Mouse (Mus musculus): ENCODE results near the gene Serpinb1a. TPM values are rescaled to one million over a fixed set of nuclear protein-coding genes. Genes with fewer than 3 reads are reported as not detected.
A peak's percentile ranks its signal among the peaks of the same experiment; 100 is the strongest.

Serpinb1a gene
- total and polyA plus RNA-seq, 2 experiments, result 5.1 to 11.2 TPM

DNA sequence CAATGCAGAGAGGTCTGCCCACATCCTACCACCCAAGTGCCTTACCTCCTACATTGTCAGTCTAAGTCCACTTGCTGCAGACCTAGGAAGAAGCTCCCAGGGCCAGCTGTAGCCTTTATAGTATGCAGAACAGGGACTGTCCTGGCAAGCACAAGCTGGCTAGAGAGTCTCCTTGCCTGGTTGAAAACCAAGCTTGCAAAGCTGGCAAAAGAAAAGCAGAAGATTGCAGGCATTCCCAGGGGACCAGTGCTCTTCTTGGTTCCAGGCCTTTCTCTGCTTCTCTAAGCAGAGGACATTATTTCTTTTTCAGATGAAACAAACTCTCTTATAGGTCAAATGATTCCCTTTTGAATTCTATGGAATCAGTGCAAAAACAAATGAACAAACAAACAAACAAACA lies 12.5 kb upstream of the Serpinb1a start:
- DNase-seq (ENCODE audit: extremely low read depth, low read depth, low spot score), result no peak
- Histone ChIP-seq H3K27me3 (ENCODE audit: control insufficient read depth, insufficient read depth, low read length) (no peaks in the 10 kb centered on the region), H3K27ac (replicated peaks; ENCODE audit: insufficient read depth, low read depth, low read length) (no peak overlapping the region), H3K79me2 (ENCODE audit: control insufficient read depth, insufficient read depth, low read length) (no peaks in the 10 kb centered on the region), H3K9ac (ENCODE audit: low read depth, low read length) (no peak overlapping the region), H3K4me1 (ENCODE audit: control insufficient read depth, insufficient read depth, low read length) (no peaks in the 10 kb centered on the region), H3K4me3 (ENCODE audit: insufficient read depth, low read depth, low read length) (no peak overlapping the region), H3K36me3 (ENCODE audit: control insufficient read depth, insufficient read depth, low read length) (no peaks in the 10 kb centered on the region)
- TF ChIP-seq POLR2A (IDR thresholded peaks at IDR 0.05; ENCODE audit: extremely low read depth, insufficient read depth, low read length) (no peak), CTCF (IDR thresholded peaks at IDR 0.05; ENCODE audit: low read depth, low read length) (no peak)

DNA sequence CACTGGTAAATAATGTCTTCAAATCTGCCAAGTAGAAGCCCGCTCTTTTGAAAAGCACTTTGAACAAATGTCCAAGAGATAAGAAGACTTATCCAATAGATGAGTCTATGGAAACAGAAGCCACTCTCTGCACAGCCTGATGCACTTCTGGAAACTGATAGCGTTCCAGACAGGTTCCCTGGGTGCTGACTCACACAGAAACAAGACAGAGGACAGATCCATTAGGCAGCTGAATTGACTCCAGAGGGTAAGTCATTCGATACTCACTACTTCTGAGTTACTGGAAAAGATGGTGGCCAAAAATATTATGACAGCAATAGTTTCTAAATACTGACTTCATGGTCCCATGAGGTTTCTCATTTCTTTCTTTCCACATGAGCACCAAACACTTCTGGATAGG lies 9.8 kb upstream of the Serpinb1a start:
- Histone ChIP-seq H3K4me3 (ENCODE audit: insufficient read depth, low read depth, low read length) (no peak overlapping the region), H3K4me1 (ENCODE audit: control insufficient read depth, insufficient read depth, low read length) (no peaks in the 10 kb centered on the region), H3K27me3 (ENCODE audit: control insufficient read depth, insufficient read depth, low read length) (no peaks in the 10 kb centered on the region), H3K27ac (replicated peaks; ENCODE audit: insufficient read depth, low read depth, low read length) (no peak overlapping the region), H3K36me3 (ENCODE audit: control insufficient read depth, insufficient read depth, low read length) (no peaks in the 10 kb centered on the region), H3K9ac (ENCODE audit: low read depth, low read length) (no peak overlapping the region), H3K79me2 (ENCODE audit: control insufficient read depth, insufficient read depth, low read length) (no peaks in the 10 kb centered on the region)
- TF ChIP-seq CTCF (IDR thresholded peaks at IDR 0.05; ENCODE audit: low read depth, low read length), result no peak
- no peak for TF ChIP-seq POLR2A (IDR thresholded peaks at IDR 0.05; ENCODE audit: extremely low read depth, insufficient read depth, low read length)
- WGBS, result 80% methylated on average over 3 of the region's 3 CpGs
- DNase-seq (ENCODE audit: extremely low read depth, low read depth, low spot score), result no peak

DNA sequence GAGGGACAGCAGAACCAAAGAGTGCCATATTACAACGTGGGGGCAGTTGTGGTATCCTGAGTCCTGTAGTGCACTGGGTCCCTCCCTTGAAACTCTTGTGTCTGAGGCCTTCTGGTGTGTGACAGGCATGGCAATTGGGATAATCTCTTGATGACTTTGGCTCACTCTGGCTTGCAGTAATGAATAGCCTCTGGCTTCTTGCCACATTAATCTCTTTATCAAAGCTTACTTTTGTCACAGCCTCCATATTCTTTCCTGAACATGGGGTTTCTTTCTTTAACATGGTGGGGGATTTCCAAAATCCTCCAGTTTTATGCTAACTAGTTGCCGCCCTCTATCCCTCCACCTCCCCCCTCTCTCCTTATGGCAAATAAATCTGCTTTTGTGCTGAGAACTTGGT lies 2.1 kb upstream of the Serpinb1a start:
- Histone ChIP-seq H3K4me3 (ENCODE audit: insufficient read depth, low read depth, low read length) (no peak overlapping the region), H3K4me1 (ENCODE audit: control insufficient read depth, insufficient read depth, low read length) (peaks cover 5% of the 10 kb centered on the region), H3K36me3 (ENCODE audit: control insufficient read depth, insufficient read depth, low read length) (no peaks in the 10 kb centered on the region), H3K27ac (replicated peaks; ENCODE audit: insufficient read depth, low read depth, low read length) (no peak overlapping the region), H3K9ac (ENCODE audit: low read depth, low read length) (no peak overlapping the region), H3K79me2 (ENCODE audit: control insufficient read depth, insufficient read depth, low read length) (no peaks in the 10 kb centered on the region), H3K27me3 (ENCODE audit: control insufficient read depth, insufficient read depth, low read length) (no peaks in the 10 kb centered on the region)
- no peak for DNase-seq (ENCODE audit: extremely low read depth, low read depth, low spot score)
- 89% methylated on average over 2 of the region's 2 CpGs for WGBS
- TF ChIP-seq POLR2A (IDR thresholded peaks at IDR 0.05; ENCODE audit: extremely low read depth, insufficient read depth, low read length) (no peak), CTCF (IDR thresholded peaks at IDR 0.05; ENCODE audit: low read depth, low read length) (no peak)

DNA sequence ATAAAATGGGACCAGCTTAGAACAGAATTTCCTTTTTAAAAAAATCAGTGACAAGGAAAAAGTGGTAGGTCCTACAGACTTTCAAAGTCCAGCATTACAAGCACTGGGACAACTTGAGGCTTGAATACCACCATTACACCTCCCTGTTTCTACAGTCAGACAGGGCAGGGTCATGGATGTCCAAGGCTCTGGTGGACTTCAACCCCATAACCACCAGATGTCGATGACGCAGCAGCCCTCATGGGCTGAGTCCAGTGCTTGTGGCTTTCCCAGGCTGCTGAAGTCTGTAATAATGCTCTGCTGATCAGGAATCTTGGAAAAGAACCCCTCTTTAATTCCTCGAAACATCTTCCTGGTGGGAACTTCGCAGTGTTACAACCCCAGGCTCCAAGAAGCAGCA lies 1.6 kb upstream of the Serpinb1a start:
- 80% methylated on average over 4 of the region's 4 CpGs for WGBS
- H3K27me3 ChIP-seq (ENCODE audit: control insufficient read depth, insufficient read depth, low read length), result no peaks in the 10 kb centered on the region
- peaks cover 5% of the 10 kb centered on the region for H3K4me1 ChIP-seq (ENCODE audit: control insufficient read depth, insufficient read depth, low read length)
- no peak overlapping the region for H3K9ac ChIP-seq (ENCODE audit: low read depth, low read length)
- no peaks in the 10 kb centered on the region for H3K79me2 ChIP-seq (ENCODE audit: control insufficient read depth, insufficient read depth, low read length)
- no peaks in the 10 kb centered on the region for H3K36me3 ChIP-seq (ENCODE audit: control insufficient read depth, insufficient read depth, low read length)
- H3K4me3 ChIP-seq (ENCODE audit: insufficient read depth, low read depth, low read length), result no peak overlapping the region
- no peak for TF ChIP-seq CTCF (IDR thresholded peaks at IDR 0.05; ENCODE audit: low read depth, low read length)
- no peak for TF ChIP-seq POLR2A (IDR thresholded peaks at IDR 0.05; ENCODE audit: extremely low read depth, insufficient read depth, low read length)
- DNase-seq (ENCODE audit: extremely low read depth, low read depth, low spot score), result peak; percentile 19
- H3K27ac ChIP-seq (replicated peaks; ENCODE audit: insufficient read depth, low read depth, low read length), result no peak overlapping the region

DNA sequence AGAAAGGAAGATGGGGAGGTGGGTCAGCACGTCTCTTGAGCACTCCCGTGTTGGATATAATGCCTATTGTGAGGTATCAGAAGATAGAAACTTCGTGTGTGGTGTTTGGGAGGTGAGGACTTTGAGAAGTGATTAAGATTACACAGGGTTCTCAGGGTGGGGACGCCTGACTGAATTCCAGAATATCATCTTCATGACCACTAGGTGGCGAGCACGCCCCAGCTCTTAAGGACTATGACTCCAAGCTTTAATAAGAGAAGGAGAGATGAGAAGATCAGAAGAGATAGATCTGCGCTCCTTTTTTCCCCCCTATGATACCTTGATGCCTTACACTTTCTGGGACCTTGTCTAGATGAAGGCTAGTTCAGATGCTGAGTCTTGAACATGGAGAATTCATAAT lies 982 bp upstream of the Serpinb1a start:
- Histone ChIP-seq H3K79me2 (ENCODE audit: control insufficient read depth, insufficient read depth, low read length) (no peaks in the 10 kb centered on the region), H3K4me3 (ENCODE audit: insufficient read depth, low read depth, low read length) (no peak overlapping the region), H3K9ac (ENCODE audit: low read depth, low read length) (no peak overlapping the region), H3K27me3 (ENCODE audit: control insufficient read depth, insufficient read depth, low read length) (no peaks in the 10 kb centered on the region), H3K4me1 (ENCODE audit: control insufficient read depth, insufficient read depth, low read length) (peaks cover 5% of the 10 kb centered on the region), H3K27ac (replicated peaks; ENCODE audit: insufficient read depth, low read depth, low read length) (no peak overlapping the region), H3K36me3 (ENCODE audit: control insufficient read depth, insufficient read depth, low read length) (no peaks in the 10 kb centered on the region)
- TF ChIP-seq POLR2A (IDR thresholded peaks at IDR 0.05; ENCODE audit: extremely low read depth, insufficient read depth, low read length), result no peak
- TF ChIP-seq CTCF (IDR thresholded peaks at IDR 0.05; ENCODE audit: low read depth, low read length), result peak; percentile 66
- DNase-seq (ENCODE audit: extremely low read depth, low read depth, low spot score), result peak; percentile 52
- WGBS, result 13% methylated on average over 7 of the region's 7 CpGs

DNA sequence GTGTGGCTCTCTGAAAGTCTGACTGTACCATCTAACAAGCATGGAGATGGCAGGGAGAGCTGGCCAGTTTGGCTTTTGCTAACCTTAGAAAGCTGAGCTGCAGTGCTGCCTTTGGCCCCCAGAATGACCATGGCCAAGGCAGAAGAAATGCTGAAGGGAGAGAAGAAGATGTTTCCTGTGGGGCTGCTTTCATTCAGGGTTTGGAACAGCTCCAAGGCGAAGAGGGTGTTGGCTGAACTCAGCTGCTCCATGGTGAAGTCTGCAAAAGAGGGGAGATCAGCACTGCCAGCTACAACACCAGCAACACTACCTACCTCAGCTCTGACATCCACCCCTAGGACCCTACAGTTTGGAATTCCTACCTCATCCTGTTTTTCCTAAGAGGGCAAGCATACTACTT lies 829 bp downstream of the Serpinb1a start:
- DNase-seq (ENCODE audit: extremely low read depth, low read depth, low spot score), result no peak
- WGBS, result 94% methylated on average over 1 of the region's 1 CpGs
- TF ChIP-seq CTCF (IDR thresholded peaks at IDR 0.05; ENCODE audit: low read depth, low read length) (no peak), POLR2A (IDR thresholded peaks at IDR 0.05; ENCODE audit: extremely low read depth, insufficient read depth, low read length) (no peak)
- Histone ChIP-seq H3K79me2 (ENCODE audit: control insufficient read depth, insufficient read depth, low read length) (no peaks in the 10 kb centered on the region), H3K4me1 (ENCODE audit: control insufficient read depth, insufficient read depth, low read length) (peaks cover 5% of the 10 kb centered on the region), H3K9ac (ENCODE audit: low read depth, low read length) (no peak overlapping the region), H3K4me3 (ENCODE audit: insufficient read depth, low read depth, low read length) (no peak overlapping the region), H3K27ac (replicated peaks; ENCODE audit: insufficient read depth, low read depth, low read length) (no peak overlapping the region), H3K27me3 (ENCODE audit: control insufficient read depth, insufficient read depth, low read length) (no peaks in the 10 kb centered on the region), H3K36me3 (ENCODE audit: control insufficient read depth, insufficient read depth, low read length) (no peaks in the 10 kb centered on the region)
